Mouse (Mus musculus): ENCODE data around the gene Slc6a6.

DNA sequence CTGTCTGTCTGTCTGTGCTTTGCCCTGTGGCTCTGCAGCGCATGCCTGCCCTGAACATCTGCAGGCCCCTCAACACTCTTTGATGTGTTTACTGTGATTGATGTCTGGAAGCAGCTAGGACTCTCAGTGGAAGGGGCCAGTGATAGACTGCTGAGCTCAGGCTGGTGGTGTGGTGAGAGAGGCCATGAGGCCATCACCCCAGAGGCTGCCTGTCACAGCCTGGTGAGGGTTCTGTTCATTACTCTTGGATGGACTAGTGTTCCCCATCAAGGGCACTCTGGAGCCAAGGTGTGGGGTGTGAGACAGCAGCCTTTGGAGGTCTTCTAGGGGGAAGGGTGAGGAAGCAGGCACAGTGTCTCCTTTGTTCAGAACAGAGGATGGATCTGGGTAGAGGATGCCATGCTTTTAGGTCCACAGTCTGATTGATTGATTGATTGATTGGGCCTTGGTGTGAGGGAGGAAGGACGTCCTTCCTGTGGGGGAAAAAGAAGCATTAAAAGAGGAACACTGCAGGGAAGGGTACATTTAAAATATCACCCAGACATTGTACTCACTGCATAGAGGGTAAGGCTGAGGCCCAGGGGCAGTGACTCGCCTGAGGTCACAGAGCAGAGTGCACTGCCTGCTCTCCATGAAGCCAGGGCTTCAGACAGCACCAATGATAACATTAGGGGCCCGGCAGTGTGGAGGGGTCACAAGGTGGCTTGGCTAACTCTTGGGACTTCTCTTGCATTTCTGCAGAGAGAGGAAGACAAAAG lies 28.4 kb downstream of the Slc6a6 start:
- no peak for TF ChIP-seq POLR2A (IDR thresholded peaks at IDR 0.05; ENCODE audit: insufficient read depth, low read length)
- TF ChIP-seq CTCF (IDR thresholded peaks at IDR 0.05; ENCODE audit: low read depth, low read length): no peak
